Mouse (Mus musculus): ENCODE results near the gene Fam131a. TPM values are rescaled to one million over a fixed set of nuclear protein-coding genes. Genes with fewer than 3 reads are reported as not detected.

Gene Fam131a
- polyA plus RNA-seq (2015; fragmentation: Nextera tagmentation; extraction: Ambion mirVana), result 10.6 and 14.7 TPM in 2 replicates

GRCm38 (mm10) chr16:20693111-20693701 is at the start of gene Fam131a:
Gene Fam131a, plus strand, starts transcription at chr16:20693241.

DNA sequence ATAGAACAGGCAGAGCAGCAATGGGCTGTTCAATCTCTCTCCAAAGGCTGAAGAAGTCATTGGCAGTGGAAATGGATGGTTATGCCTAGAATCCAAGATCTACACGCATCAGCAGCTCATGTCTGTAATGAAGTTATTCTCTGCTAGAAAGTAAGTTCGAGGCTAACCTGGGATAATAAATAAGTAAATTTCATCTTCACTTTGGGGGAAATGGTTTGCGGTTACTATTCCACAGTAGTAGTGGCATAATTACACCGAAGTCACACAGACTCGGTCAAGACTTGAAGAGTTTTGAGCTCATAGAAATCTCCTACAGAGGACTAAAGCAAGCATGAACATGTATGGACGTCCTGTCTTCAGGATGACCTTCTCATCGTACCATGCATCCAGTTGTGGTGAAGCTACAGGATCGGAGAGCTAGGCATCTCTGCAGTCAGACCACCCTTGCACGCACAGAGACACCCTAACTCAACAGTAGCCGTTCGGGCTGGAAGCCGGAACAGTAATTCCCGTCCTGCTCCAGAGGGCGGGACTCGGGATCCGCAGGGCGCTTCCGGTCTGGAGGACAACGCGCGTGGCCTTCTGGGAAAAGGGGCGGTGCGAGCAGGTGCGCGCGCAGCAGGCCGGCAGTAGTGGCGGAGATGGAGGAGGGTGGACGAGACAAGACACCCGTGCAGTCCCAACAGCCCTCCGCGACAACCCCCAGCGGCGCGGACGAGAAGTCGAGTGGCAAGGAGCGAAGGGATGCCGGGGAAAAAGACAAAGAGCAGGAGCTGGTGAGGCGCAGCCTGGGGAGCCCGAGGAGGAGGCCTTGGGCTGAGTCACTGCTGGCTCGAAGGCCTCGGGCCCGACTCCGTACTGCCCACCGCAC is 41.7 kb upstream of the Fam131a start, which contains the start of gene Psmd2:
Gene Psmd2, plus strand, starts transcription at position 577 of the 871 bp plus-strand sequence.

DNA sequence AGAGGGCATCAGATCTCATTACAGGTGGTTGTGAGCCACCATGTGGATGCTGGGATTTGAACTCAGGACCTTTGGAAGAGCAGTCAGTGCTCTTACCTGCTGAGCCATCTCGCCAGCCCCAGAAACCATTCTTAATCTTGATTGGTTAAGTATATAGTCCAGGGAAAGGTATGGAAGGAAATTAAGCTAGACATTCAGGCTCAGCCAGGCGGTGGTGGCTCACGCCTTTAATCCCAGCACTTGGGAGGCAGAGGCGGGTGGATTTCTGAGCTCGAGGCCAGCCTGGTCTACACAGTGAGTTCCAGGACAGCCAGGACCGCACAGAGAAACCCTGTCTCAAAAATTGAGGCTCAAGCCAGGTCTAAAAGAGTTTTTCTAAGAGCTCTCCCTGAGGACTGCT is 25.0 kb upstream of the Fam131a start, which contains the start of gene Eif4g1:
Gene Eif4g1, plus strand, starts transcription at position 301 of the 400 bp plus-strand sequence.

GRCm38 (mm10) chr16:20717181-20717977 is 24.3 kb downstream of the Fam131a start, which contains the start of the genes Polr2h and Clcn2:
Gene Polr2h, plus strand, starts transcription at chr16:20717665.
Gene Clcn2, minus strand, starts transcription at chr16:20717746.

GRCm38 (mm10) chr16:20732925-20733730 is 40.1 kb downstream of the Fam131a start, which contains the start of gene Chrd:
Gene Chrd, plus strand, starts transcription at chr16:20733127.

GRCm38 (mm10) chr16:20733731-20734730 is 41.0 kb downstream of the Fam131a start, which contains the start of gene Thpo:
Gene Thpo, minus strand, starts transcription at chr16:20734511.

Other genes with a start within 250 kb of the Fam131a start
- gene Eif2b5, start 194.4 kb upstream of the Fam131a start, polyA plus RNA-seq (2015; fragmentation: Nextera tagmentation; extraction: Ambion mirVana), result 60.8 and 62.9 TPM in 2 replicates
- 14.3 and 18.0 TPM in 2 replicates for gene Dvl3, start 176.3 kb upstream of the Fam131a start, polyA plus RNA-seq (2015; fragmentation: Nextera tagmentation; extraction: Ambion mirVana)
- gene Ap2m1, start 157.8 kb upstream of the Fam131a start, polyA plus RNA-seq (2015; fragmentation: Nextera tagmentation; extraction: Ambion mirVana), result 460 and 512 TPM in 2 replicates
- 41.1 and 47.2 TPM in 2 replicates for gene Abcf3, start 144.7 kb upstream of the Fam131a start, polyA plus RNA-seq (2015; fragmentation: Nextera tagmentation; extraction: Ambion mirVana)
- 5.4 and 9.7 TPM in 2 replicates for gene Vwa5b2, start 103.8 kb upstream of the Fam131a start, polyA plus RNA-seq (2015; fragmentation: Nextera tagmentation; extraction: Ambion mirVana)
- gene Eef1akmt4, start 81.6 kb upstream of the Fam131a start, polyA plus RNA-seq (2015; fragmentation: Nextera tagmentation; extraction: Ambion mirVana), result 11.8 and 16.2 TPM in 2 replicates
- gene Gm49333, start 81.6 kb upstream of the Fam131a start, polyA plus RNA-seq (2015; fragmentation: Nextera tagmentation; extraction: Ambion mirVana), result not detected in 2 replicates
- 17.8 and 26.2 TPM in 2 replicates for gene Alg3, start 81.5 kb upstream of the Fam131a start, polyA plus RNA-seq (2015; fragmentation: Nextera tagmentation; extraction: Ambion mirVana)
- 3.7 and 7.8 TPM in 2 replicates for gene Camk2n2, start 72.0 kb upstream of the Fam131a start, polyA plus RNA-seq (2015; fragmentation: Nextera tagmentation; extraction: Ambion mirVana)
- gene Ece2, start 63.4 kb upstream of the Fam131a start, polyA plus RNA-seq (2015; fragmentation: Nextera tagmentation; extraction: Ambion mirVana), result 2.9 and 3.8 TPM in 2 replicates
- 156 and 204 TPM in 2 replicates for gene Psmd2, start 41.6 kb upstream of the Fam131a start, polyA plus RNA-seq (2015; fragmentation: Nextera tagmentation; extraction: Ambion mirVana)
- gene Eif4g1, start 24.9 kb upstream of the Fam131a start, polyA plus RNA-seq (2015; fragmentation: Nextera tagmentation; extraction: Ambion mirVana), result 73.9 and 94.5 TPM in 2 replicates
- gene Polr2h, start 24.4 kb downstream of the Fam131a start, polyA plus RNA-seq (2015; fragmentation: Nextera tagmentation; extraction: Ambion mirVana), result 137 and 171 TPM in 2 replicates
- gene Clcn2, start 24.5 kb downstream of the Fam131a start, polyA plus RNA-seq (2015; fragmentation: Nextera tagmentation; extraction: Ambion mirVana), result 13.3 and 27.2 TPM in 2 replicates
- gene Chrd, start 39.9 kb downstream of the Fam131a start, polyA plus RNA-seq (2015; fragmentation: Nextera tagmentation; extraction: Ambion mirVana), result 5.3 and 9.5 TPM in 2 replicates
- gene Thpo, start 41.3 kb downstream of the Fam131a start, polyA plus RNA-seq (2015; fragmentation: Nextera tagmentation; extraction: Ambion mirVana), result 1.5 and 2.5 TPM in 2 replicates